Mouse (Mus musculus) small intestine, adult 2 months (tissue): Measurements from ENCODE around the gene Cd24a.

Experiments used
- CTCF ChIP-seq: fragments of 200-500 bp; IDR thresholded peaks from 2 replicates; pipeline ENCODE4 v1.5.1; 2012; ENCODE audit warnings: low read depth, mild to moderate bottlenecking, control low read depth, inconsistent platforms, low read length, moderate library complexity, mixed read lengths; ENCODE audit not compliant: insufficient replicate concordance, insufficient read length; ENCODE audit errors: extremely low read depth
- POLR2A ChIP-seq: fragments of 200-500 bp; IDR thresholded peaks from 2 replicates; pipeline ENCODE4 v1.6.1; 2012; ENCODE audit warnings: low read depth, mild to moderate bottlenecking, control low read depth, inconsistent platforms, low read length, moderate library complexity

DNA sequence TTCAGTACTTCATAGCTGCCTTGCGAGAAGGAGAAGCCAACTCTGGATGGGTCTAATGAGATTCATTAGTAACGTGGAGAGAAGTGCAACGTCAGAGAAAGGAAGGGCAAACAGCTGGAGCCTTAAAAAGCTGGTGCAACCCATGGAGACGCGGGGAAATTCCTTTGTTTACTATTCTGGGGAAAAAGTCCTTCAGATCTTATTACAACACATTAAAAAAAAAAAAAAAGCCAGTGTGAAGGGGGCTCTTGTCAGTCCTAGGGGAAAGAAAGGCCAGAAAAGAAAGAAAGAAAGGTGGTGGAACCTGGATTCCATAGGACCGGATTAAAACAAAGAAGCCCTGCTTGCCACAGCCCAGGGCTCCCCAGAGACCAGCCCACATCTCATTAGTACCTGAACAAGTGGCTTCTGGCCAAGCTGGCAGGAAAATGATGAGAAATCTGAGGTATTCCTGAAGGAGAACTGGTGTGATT lies 41.0 kb downstream of the Cd24a start:
- TF ChIP-seq CTCF (no peak), POLR2A (no peak)
